Mouse (Mus musculus) B cell, adult 2 months (primary cell): ENCODE measurements around the gene Frmpd4.

Experiments
- DNase-seq, 2 experiments: peaks; one replicate each; pipeline ENCODE4 v3.0.0; 2022

The Frmpd4 gene

GRCm38 (mm10) chrX:168123589-168123965, 453.5 kb downstream of the Frmpd4 start:
- no peak for DNase-seq

- DNase-seq = no peak
These were observed 454.0 kb downstream of the Frmpd4 start for GRCm38 (mm10) chrX:168122806-168123588.

GRCm38 (mm10) chrX:168041589-168041988, 535.4 kb downstream of the Frmpd4 start:
- DNase-seq = no peak

GRCm38 (mm10) chrX:168020574-168021145, 556.4 kb downstream of the Frmpd4 start:
- DNase-seq = no peak

GRCm38 (mm10) chrX:168017792-168018191, 559.2 kb downstream of the Frmpd4 start:
- no peak for DNase-seq

- DNase-seq = no peak
These were observed 592.2 kb downstream of the Frmpd4 start for GRCm38 (mm10) chrX:167984835-167985234.

DNA sequence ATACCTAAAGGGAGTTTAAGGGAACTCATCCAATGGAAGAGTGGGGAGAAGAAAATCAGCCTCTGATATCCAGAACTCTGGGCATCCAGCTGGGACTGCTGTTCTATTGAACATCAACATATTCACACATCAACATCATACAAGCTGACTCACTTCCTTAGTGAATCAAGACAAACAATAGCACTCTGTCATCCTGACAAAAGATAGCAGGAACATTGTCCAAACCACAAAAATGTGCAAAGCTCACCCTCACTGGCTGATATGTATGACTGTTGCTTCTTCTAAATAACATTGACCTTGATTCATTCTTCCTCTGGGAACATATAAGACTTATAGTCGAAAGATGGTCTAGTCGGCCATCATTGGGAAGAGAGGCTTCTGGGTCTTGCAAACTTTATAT, 625.8 kb downstream of the Frmpd4 start:
- no peak for DNase-seq

DNA sequence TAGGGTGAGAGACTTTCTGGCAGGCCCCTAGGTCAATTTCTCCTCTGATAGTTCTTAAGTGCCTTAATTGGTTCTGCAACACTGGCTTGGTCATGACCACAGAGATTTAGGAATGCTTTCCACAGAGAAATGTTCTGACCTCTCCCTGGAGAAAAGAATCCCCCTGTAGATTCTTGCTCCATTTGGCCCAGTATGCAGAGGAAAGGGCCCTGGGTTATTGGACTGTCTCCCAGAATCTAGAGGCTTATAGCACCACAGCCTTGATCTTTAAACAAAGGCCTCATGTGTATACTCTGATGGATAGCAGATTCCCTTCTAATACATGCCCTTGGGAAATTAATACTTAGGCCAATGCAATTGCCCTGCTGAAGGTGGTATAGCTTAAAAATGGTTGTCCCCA, 667.5 kb downstream of the Frmpd4 start:
- no peak for DNase-seq

DNA sequence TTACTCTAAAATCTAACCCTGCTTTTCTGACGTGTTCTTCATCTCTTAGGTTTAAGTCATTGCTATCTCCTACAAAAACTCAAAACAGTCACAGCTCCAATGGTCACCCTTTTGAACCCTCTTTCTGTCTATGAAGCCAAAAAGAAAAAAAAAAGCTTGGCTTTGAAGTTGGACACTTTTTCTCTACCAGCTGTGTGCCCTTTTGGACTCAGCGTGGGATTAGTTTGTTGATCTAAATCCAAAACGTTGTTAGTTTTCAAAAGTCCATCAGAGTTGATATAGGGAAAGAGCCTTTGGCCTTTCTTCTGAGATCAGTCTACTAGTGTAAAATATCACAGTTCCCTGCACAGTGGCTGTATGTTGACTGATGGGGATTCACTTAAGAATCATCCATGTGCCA, 676.0 kb downstream of the Frmpd4 start:
- DNase-seq = no peak

DNA sequence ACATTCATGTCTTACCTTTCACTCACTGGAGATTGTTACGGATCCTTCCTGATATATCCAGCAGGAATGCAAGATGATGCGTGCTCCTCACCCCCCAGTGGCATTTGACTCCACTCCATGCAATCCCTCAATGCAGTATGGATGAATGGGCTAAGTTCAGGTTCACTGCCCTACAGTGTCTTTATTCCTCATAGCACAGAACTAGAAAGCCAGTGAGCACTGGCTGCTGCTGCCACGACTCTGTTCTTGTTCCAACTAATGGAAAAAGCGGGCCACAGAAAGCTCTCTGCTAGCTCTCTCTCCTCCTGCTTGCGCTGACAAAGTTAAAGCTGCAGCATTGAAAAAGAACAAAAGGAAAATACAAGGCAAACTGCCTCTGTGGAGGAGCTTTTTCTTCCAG, 722.2 kb downstream of the Frmpd4 start:
- no peak for DNase-seq

DNA sequence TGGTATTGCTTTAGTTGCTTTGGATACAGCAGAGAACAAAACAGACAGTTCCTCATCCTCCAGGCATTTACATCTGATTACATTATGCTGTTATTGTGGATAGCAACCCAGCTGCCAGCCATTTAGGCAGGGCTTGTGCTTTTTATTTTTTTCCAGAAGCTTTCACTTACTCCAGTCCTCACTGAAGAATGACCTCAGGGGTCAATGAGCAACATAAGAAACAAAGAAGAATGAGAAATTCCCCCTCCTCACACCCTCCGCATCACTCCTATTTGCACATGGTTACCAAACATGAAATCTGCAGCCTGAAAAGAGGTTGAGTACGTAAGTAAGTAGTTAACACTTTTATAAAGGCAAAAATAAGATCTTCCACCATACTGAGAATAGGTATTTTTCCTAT, 744.5 kb downstream of the Frmpd4 start:
- no peak for DNase-seq

DNA sequence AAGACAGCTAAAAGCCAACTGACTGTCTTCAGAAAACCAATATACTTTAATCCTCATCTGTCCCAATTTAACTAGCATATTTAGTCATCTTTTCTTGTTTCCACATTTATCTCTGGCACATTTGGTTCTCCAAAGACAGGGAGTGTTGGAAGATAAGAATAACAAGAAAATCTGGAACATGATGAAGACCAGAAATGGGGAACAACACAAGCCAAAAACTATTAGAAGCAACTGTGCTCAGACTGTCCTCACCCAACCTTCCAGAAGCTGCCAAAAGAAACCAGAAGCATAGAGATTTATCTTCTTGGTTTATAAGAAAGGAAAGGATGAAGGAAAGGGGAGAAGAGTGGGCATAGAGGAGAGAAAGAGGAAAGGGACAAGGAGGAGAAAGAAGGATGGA, 748.6 kb downstream of the Frmpd4 start:
- DNase-seq = no peak

DNA sequence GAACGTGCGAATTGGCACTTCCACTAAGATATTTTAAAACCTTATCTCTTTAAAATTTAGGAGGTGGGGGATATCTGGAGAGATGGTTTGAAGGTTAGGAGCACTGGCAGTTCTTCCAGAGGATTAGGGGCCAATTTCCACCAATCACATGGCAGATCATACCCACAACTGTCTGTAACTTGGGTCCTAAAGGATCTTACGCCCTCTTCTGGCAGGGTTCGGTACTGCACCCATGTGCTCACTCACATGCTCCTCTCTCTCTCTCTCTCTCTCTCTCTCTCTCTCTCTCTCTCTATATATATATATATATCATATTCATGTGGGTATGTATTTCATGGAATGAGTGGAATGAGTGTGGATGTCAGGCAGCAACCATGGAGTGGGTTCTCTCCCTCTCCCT, 759.7 kb downstream of the Frmpd4 start:
- DNase-seq = peak; percentile 43 to 61

DNA sequence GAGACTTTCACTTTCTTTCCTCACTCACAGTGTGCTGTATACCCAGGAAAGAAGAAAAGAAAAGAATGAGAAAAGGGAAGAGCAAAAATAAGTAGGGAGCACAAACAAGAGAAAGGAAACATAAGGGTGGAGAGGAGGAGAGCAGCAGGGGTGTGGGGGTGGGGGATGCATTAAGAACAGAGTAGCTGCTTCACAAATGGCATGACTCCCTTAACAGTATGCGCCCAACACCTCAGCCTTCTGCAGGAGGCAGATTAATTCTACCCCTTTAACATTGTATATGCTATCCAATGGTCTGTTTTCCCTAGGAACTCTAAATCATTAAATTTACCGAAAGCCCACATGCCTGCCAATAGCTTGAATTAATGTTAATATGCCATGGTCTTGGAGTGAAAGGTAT, 766.9 kb downstream of the Frmpd4 start:
- no peak for DNase-seq

DNA sequence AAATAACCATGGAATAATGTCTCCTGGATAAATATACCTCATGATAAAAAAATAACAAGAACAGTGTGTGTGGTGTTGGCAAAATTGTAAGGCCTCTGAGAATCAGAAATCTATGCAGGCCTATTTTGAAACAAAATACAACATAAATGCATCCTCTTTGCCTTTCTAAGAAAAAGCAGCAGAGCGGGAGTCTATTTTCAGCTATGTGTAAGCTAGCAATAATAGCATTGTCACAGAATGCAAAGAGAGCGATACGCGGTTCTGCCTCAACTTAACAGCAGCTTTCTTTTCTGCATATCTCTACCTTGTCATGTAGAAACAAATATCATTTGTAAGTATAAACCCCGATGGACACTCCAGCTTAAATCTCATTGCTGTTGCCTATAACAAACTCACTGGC, 768.5 kb downstream of the Frmpd4 start:
- no peak for DNase-seq

GRCm38 (mm10) chrX:167788737-167789136, 788.3 kb downstream of the Frmpd4 start:
- DNase-seq = no peak

DNA sequence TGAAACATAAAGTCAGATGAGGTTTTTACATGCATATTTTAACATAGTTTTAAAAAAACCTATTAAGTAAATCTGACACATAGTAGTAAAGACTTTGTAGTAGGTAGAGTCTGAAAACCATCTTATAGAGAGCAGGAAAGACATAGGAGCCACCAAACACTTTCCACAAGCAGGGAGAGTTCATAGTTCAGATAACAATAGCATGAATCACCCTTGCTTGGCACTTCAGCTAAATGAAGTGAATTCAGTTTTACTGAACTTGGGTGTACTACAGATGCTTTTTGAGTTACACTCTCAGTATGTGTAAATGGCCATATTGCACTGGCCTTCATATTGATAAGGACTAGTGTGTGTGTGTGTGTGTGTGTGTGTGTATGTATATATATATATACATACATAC, 793.5 kb downstream of the Frmpd4 start:
- DNase-seq = no peak

DNA sequence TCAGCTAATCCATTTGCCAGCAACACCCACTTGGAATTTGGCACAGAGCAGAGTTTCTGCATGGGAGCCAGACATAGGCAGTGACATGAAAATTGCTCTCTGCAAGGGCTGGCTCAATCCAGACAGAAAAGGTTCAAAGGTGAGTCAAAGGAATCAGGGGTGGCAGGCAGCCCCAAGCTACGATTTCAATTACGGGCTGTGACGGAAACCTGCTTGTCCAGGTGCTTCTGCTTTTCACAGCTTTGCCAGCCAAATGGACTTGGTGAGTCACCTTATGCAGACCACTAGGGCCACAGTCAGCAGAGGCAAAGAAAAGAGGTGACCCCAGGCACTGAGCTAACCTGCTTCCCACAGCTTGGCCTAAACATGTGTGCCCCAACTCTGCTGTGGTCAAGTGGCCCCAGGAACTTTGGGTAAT, 857.5 kb downstream of the Frmpd4 start:
- no peak for DNase-seq

- DNase-seq = no peak
These were observed 857.9 kb downstream of the Frmpd4 start for GRCm38 (mm10) chrX:167719092-167719491.

DNA sequence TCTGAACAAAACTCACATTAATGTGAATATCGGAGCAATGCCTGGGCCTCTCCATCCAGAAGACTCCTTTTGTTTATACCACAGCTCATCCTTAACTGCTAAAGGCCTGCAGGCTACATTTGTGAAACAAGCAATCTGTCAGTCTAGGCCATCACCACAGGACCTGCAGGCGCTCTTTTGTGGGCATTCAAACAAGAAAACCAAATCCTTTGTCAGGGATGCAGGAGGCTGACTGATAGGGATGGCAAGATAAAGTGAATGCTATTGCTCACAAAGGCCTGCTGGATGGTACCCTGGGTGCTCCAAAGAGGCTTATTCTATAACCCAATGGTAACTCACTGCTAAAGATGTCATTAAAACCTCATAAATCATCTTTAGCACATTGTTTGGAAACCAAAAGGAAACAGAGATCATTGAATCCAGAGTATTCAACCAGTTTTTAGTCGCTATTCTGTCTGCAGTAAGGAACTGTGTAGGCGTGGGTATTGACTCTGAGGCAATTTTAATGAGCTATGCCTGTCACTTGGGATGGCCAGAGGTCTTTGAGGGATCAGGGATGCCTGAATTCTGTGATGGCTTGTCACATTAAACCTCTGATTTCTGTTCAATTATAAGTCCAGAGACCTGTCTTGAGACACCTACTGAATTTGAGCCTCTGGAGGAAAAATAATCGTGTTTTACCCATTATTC, 922.1 kb downstream of the Frmpd4 start:
- no peak for DNase-seq

GRCm38 (mm10) chrX:167654249-167654648, 922.8 kb downstream of the Frmpd4 start:
- DNase-seq = no peak

DNA sequence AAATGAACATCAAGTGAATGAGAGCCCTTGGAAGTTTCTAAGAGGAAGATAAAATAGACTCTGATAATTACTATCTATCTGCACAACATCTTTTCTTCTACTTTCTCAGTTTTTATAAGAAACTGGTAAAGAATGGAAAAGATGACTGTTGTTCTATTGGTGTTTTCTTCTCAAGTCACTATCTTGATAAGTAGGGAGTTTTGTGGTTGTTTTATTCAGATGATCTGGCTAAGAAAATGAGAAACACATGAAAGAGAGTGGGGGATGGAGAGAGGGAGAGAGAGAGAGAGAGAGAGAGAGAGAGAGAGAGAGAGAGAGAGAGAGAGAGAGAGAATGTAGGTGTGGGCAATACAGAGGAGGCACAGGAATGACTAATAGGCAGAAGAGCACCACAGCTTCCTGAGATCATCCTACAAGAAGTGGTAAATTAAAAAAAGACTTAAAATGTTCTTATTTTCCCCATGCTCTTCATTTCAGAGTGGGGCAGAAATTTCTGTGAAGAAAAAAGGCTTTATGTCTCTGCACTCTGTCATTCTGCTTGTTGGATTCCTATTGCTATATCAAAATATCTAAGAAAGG, 979.3 kb downstream of the Frmpd4 start:
- DNase-seq = no peak

DNA sequence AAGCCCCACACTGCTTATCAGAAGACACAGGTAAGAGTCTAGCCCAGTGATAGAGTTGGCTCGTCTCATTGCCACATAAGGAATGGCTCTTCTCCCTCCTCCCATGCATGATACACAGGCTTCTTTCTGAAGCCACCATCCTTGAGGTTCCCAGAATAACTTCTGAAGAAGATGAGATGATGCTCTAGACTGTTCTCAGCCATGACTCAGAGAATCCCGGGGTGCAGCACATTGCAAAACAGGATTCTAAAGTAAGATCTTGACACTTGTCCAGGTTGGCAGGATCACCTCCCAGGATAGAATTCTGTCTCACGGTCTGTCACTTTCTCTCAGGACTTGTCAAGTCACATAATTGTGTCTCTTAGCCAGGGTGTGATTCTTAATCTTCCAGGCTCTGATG, 1024.2 kb downstream of the Frmpd4 start:
- DNase-seq = no peak

GRCm38 (mm10) chrX:167523151-167523550, 1053.9 kb downstream of the Frmpd4 start:
- DNase-seq = no peak
